Mouse (Mus musculus) lung, embryonic 16.5 days (tissue): Measurements from ENCODE around the gene Rufy4. TPM values are rescaled to one million over a fixed set of nuclear protein-coding genes. Genes with fewer than 3 reads are reported as not detected.

ENCODE experiments used
- polyA plus RNA-seq: library from polyadenylated mRNA; unstranded; fragments of >200 nt; fragmentation: Nextera tagmentation; extraction: Ambion mirVana; gene quantifications from 2 replicates; pipeline ENCODE4 v1.2.1, GENCODE M21; 2015

The Rufy4 gene
- polyA plus RNA-seq, 1 experiment from 2014 or later: 0.64 TPM

Other genes with a start within 250 kb of the Rufy4 start
- gene Tns1, start 1.1 kb upstream of the Rufy4 start, polyA plus RNA-seq: 137 and 147 TPM in 2 replicates
- gene Cxcr2, start 28.4 kb downstream of the Rufy4 start, polyA plus RNA-seq: 0.21 and 0.43 TPM in 2 replicates
- gene Cxcr1, start 69.1 kb downstream of the Rufy4 start, polyA plus RNA-seq: not detected in 2 replicates
- 418 and 448 TPM in 2 replicates for gene Arpc2, start 110.5 kb downstream of the Rufy4 start, polyA plus RNA-seq
- gene Gpbar1, start 153.0 kb downstream of the Rufy4 start, polyA plus RNA-seq: 0.19 and 0.40 TPM in 2 replicates
- gene Aamp, start 159.2 kb downstream of the Rufy4 start, polyA plus RNA-seq: 252 and 267 TPM in 2 replicates
- gene Pnkd, start 159.4 kb downstream of the Rufy4 start, polyA plus RNA-seq: 123 and 126 TPM in 2 replicates
- 57.9 and 63.0 TPM in 2 replicates for gene Tmbim1, start 180.1 kb downstream of the Rufy4 start, polyA plus RNA-seq
- gene Catip, start 236.6 kb downstream of the Rufy4 start, polyA plus RNA-seq: 1.9 and 3.0 TPM in 2 replicates
- 3.5 and 5.8 TPM in 2 replicates for gene Slc11a1, start 249.7 kb downstream of the Rufy4 start, polyA plus RNA-seq